Mouse (Mus musculus) embryo, embryonic 10.5 days (tissue): ENCODE measurements around the gene Tm4sf1.
A peak's percentile ranks its signal among the peaks of the same experiment; 100 is the strongest.

Source experiments
- DNase-seq: peaks from one replicate; pipeline ENCODE4 v3.0.0-alpha.2; 2015; ENCODE audit warnings: low spot score

Tm4sf1 gene

GRCm38 (mm10) chr3:57287854-57288720 is 13.7 kb downstream of the Tm4sf1 start:
- DNase-seq = no peak

- DNase-seq = peak; percentile 33
Observed at GRCm38 (mm10) chr3:57287438-57287837, 14.3 kb downstream of the Tm4sf1 start.

DNA sequence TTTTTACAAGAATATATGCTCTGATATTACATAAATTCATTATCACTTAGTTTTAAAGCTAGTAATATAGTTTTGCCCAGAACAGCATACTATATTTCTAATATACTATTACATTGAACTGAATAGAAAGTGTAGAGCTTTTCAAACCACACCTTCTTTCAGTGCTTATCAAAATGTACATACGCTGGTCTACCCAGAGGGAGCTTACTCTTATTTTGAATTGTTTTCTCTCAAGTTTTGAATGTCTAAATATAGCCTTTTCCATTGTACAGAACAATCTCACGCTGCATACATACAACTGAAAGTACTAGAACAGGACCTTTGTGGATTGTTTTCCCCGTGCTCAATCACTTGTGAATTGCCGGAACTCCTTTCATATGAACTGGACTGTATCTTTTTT is 23.6 kb downstream of the Tm4sf1 start:
- no peak for DNase-seq

- no peak for DNase-seq
Observed at GRCm38 (mm10) chr3:57277453-57277852, 24.3 kb downstream of the Tm4sf1 start.

DNA sequence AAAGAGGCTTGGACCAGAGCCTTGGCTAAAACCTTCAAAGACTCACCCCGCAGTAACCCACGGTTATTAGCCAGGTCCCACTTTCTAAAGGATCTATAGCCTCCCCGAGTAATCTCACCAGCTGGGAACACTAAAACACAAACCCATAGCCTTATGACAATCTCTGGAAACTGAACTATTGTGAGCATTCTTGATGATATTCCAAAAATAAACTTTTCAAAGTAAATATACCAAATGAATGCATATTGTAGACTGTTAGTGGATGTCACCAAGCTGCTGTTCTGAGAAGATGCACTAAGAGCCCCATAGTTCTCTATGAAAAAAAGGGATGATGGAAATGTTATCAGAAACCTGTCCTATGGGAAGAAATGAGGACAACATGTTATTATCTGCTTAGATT is 25.0 kb downstream of the Tm4sf1 start:
- no peak for DNase-seq

DNA sequence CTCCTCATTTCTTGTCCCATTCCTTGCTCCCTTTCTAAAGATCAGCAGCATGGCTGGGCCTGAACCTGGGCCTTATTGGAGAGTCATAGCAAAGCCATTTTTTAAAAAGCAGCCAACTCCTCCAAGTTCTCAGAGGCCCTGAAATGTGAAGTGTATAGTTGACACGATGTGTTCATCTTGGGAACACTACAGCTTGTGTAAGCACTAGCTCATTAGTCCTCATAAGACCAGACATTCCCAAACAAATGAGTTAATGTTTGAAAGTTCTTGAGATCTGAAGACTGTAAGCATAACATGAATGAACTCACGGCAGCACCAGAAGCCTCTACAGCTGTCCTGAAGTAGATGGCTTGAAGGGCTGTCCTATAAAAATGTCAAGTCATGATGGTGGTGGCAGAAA is 32.8 kb downstream of the Tm4sf1 start:
- DNase-seq = no peak

- DNase-seq = peak; percentile 74
Observed at GRCm38 (mm10) chr3:57267559-57268173, 34.1 kb downstream of the Tm4sf1 start.

GRCm38 (mm10) chr3:57253041-57253440 is 48.7 kb downstream of the Tm4sf1 start:
- DNase-seq = no peak

DNA sequence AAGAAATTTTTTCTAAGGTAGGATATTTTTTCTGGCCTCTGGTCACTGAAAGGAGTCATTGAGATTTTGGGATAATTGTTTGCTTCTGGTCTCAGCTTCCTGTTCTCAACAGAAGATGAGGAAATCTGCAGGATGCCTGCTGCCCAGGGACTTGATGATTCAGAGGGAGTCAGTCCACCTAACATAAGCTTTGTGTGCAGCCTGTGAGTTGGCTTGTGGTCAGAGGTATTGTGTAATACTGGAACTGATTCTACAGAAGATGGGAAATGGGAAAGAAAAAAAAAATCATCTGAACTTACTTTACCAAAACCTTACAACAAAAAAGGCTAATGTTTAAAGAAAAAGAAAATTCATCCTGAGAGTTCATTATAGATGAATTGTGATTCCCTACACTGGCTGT is 49.2 kb downstream of the Tm4sf1 start:
- no peak for DNase-seq

DNA sequence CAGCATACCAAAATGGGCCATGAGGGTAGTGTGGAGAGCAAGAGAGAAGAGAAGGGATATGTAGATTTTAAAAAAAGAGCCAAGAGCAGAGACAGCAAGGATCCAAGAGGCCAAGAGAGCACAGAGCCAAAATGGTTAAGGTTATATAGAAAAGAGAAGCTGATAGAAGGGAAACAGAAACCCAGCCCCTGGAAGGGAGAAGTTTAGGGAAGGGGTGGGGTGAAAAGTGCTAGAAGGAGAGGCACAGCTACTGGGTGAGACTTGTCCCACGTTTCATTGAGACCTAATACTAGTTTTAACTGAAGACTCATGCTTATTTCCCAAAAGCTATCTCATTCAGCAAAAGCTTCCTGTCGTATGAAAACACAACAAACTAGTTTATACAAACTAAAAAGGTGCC is 56.5 kb downstream of the Tm4sf1 start:
- DNase-seq = no peak
